Mouse (Mus musculus) heart, embryonic 12.5 days (tissue): Measurements from ENCODE around the gene Siae. TPM values are rescaled to one million over a fixed set of nuclear protein-coding genes. Genes with fewer than 3 reads are reported as not detected.

Experiments used
- ATAC-seq: fragments of 200-750 bp; cut with Nextera tagmentation; 2 replicates; pipeline ENCODE4 v1.8.0; 2017; ENCODE audit warnings: moderate TSS enrichment, moderate library complexity; ENCODE audit not compliant: insufficient number of reproducible peaks, low FRiP score
- H3K27ac ChIP-seq: fragments of 300-500 bp; sonication (generic); 2 replicates; pipeline ENCODE4 v1.5.1; 2016; ENCODE audit warnings: mild to moderate bottlenecking, moderate library complexity; ENCODE audit not compliant: poor library complexity, severe bottlenecking
- H3K27me3 ChIP-seq: fragments of 300-500 bp; sonication (generic); replicated peaks from 2 replicates; pipeline ENCODE4 v1.6.1; 2016; ENCODE audit warnings: mild to moderate bottlenecking, moderate library complexity
- H3K36me3 ChIP-seq: fragments of 300-500 bp; sonication (generic); 2 replicates; pipeline ENCODE4 v1.6.1; 2016; ENCODE audit warnings: mild to moderate bottlenecking, moderate library complexity
- H3K4me1 ChIP-seq: fragments of 300-500 bp; sonication (generic); replicated peaks from 2 replicates; pipeline ENCODE4 v1.6.1; 2016; ENCODE audit warnings: mild to moderate bottlenecking
- H3K4me2 ChIP-seq: fragments of 300-500 bp; sonication (generic); 2 replicates; pipeline ENCODE4 v1.6.1; 2016; ENCODE audit warnings: mild to moderate bottlenecking, moderate library complexity
- H3K4me3 ChIP-seq: fragments of 300-500 bp; sonication (generic); 2 replicates; pipeline ENCODE4 v1.5.1; 2016; ENCODE audit warnings: mild to moderate bottlenecking
- H3K9ac ChIP-seq: fragments of 300-500 bp; sonication (generic); 2 replicates; pipeline ENCODE4 v1.6.1; 2016; ENCODE audit warnings: mild to moderate bottlenecking, moderate library complexity
- H3K9me3 ChIP-seq: fragments of 300-500 bp; sonication (generic); replicated peaks from 2 replicates; pipeline ENCODE4 v1.6.1; 2016; ENCODE audit warnings: mild to moderate bottlenecking, moderate library complexity
- WGBS: fragments of 180-500 bp; shearing (Covaris S2); methylation state at CpG from one replicate; pipeline ENCODE4 v1.1.7; 2016; 5-methylcytosine and 5-hydroxymethylcytosine counted together
- polyA plus RNA-seq: library from polyadenylated mRNA; unstranded; fragments of >200 nt; fragmentation: Nextera tagmentation; extraction: Ambion mirVana; gene quantifications from 2 replicates; pipeline ENCODE4 v1.2.1, GENCODE M21; 2016

Siae gene
- 11.1 and 11.4 TPM in 2 replicates for polyA plus RNA-seq

GRCm38 (mm10) chr9:37554838-37555748 lies at the start of gene Siae:
Gene Siae (plus strand): TSS chr9:37555698.
- Histone ChIP-seq H3K4me2 (no peak within 1 kb of the TSS), H3K9me3 (no peaks in the 10 kb centered on the region), H3K4me1 (peaks cover 24% of the 10 kb centered on the region), H3K9ac (no peak within 1 kb of the TSS), H3K27ac (no peak within 1 kb of the TSS), H3K4me3 (no peak within 1 kb of the TSS), H3K27me3 (peaks cover 35% of the 10 kb centered on the region), H3K36me3 (no peaks in the 10 kb centered on the region)
- no peak for ATAC-seq
- 22% methylated on average over 7 of the region's 7 CpGs for WGBS

GRCm38 (mm10) chr9:37506023-37506422 lies 49.5 kb upstream of the Siae start:
- Histone ChIP-seq H3K9me3 (no peaks in the 10 kb centered on the region), H3K4me1 (no peaks in the 10 kb centered on the region), H3K27me3 (no peaks in the 10 kb centered on the region), H3K36me3 (no peaks in the 10 kb centered on the region), H3K4me3 (no peak overlapping the region), H3K4me2 (no peak overlapping the region), H3K27ac (no peak overlapping the region), H3K9ac (no peak overlapping the region)
- ATAC-seq = no peak
- 87% methylated on average over 1 of the region's 1 CpGs for WGBS

GRCm38 (mm10) chr9:37512097-37512496 lies 43.4 kb upstream of the Siae start:
- Histone ChIP-seq H3K27ac (no peak overlapping the region), H3K4me2 (no peak overlapping the region), H3K27me3 (no peaks in the 10 kb centered on the region), H3K4me1 (peaks cover 18% of the 10 kb centered on the region), H3K36me3 (no peaks in the 10 kb centered on the region), H3K9ac (no peak overlapping the region), H3K4me3 (no peak overlapping the region), H3K9me3 (no peaks in the 10 kb centered on the region)
- WGBS = 92% methylated on average over 2 of the region's 2 CpGs
- no peak for ATAC-seq

- H3K9ac ChIP-seq = no peak overlapping the region
- H3K4me3 ChIP-seq = no peak overlapping the region
- no peak for ATAC-seq
- no peaks in the 10 kb centered on the region for H3K9me3 ChIP-seq
- no peak overlapping the region for H3K27ac ChIP-seq
- H3K36me3 ChIP-seq = peaks cover 9% of the 10 kb centered on the region
- no peaks in the 10 kb centered on the region for H3K27me3 ChIP-seq
- H3K4me2 ChIP-seq = no peak overlapping the region
- 70% methylated on average over 3 of the region's 3 CpGs for WGBS
- peaks cover 18% of the 10 kb centered on the region for H3K4me1 ChIP-seq
Observed at GRCm38 (mm10) chr9:37514456-37514855, 41.0 kb upstream of the Siae start.

- peak; percentile 51; the same call in 1 of the 2 replicates for ATAC-seq
- Histone ChIP-seq H3K9ac (no peak overlapping the region), H3K4me1 (peaks cover 18% of the 10 kb centered on the region), H3K36me3 (peaks cover 30% of the 10 kb centered on the region), H3K27ac (no peak overlapping the region), H3K9me3 (no peaks in the 10 kb centered on the region), H3K4me2 (no peak overlapping the region), H3K27me3 (no peaks in the 10 kb centered on the region), H3K4me3 (no peak overlapping the region)
- WGBS = 47% methylated on average over 1 of the region's 1 CpGs
Observed at GRCm38 (mm10) chr9:37517467-37517866, 38.0 kb upstream of the Siae start.

GRCm38 (mm10) chr9:37518991-37519390 lies 36.5 kb upstream of the Siae start:
- Histone ChIP-seq H3K9ac (no peak overlapping the region), H3K27ac (no peak overlapping the region), H3K36me3 (peaks cover 41% of the 10 kb centered on the region), H3K27me3 (no peaks in the 10 kb centered on the region), H3K9me3 (no peaks in the 10 kb centered on the region), H3K4me2 (no peak overlapping the region), H3K4me1 (peaks cover 13% of the 10 kb centered on the region), H3K4me3 (no peak overlapping the region)
- ATAC-seq = no peak
- 88% methylated on average over 8 of the region's 8 CpGs for WGBS

GRCm38 (mm10) chr9:37519995-37520394 lies 35.5 kb upstream of the Siae start:
- no peak for ATAC-seq
- H3K27me3 ChIP-seq = no peaks in the 10 kb centered on the region
- peaks cover 41% of the 10 kb centered on the region for H3K36me3 ChIP-seq
- H3K27ac ChIP-seq = no peak overlapping the region
- H3K9me3 ChIP-seq = no peaks in the 10 kb centered on the region
- H3K9ac ChIP-seq = no peak overlapping the region
- no peak overlapping the region for H3K4me2 ChIP-seq
- no peak overlapping the region for H3K4me3 ChIP-seq
- peaks cover 6% of the 10 kb centered on the region for H3K4me1 ChIP-seq
- 84% methylated on average over 2 of the region's 2 CpGs for WGBS

- Histone ChIP-seq H3K4me2 (no peak overlapping the region), H3K4me3 (no peak overlapping the region), H3K27ac (no peak overlapping the region), H3K4me1 (peaks cover 31% of the 10 kb centered on the region), H3K36me3 (peaks cover 26% of the 10 kb centered on the region), H3K9ac (no peak overlapping the region), H3K27me3 (peaks cover 17% of the 10 kb centered on the region), H3K9me3 (no peaks in the 10 kb centered on the region)
- 66% methylated on average over 2 of the region's 2 CpGs for WGBS
- ATAC-seq = no peak
Observed at GRCm38 (mm10) chr9:37525461-37525860, 30.0 kb upstream of the Siae start.

- WGBS = 24% methylated on average over 21 of the region's 21 CpGs
- ATAC-seq = no peak
- Histone ChIP-seq H3K27ac (no peak overlapping the region), H3K4me2 (peak overlapping the region; percentile 86), H3K4me3 (peak overlapping the region; percentile 49), H3K27me3 (peaks cover 17% of the 10 kb centered on the region), H3K4me1 (peaks cover 38% of the 10 kb centered on the region), H3K9me3 (no peaks in the 10 kb centered on the region), H3K9ac (peak overlapping the region; percentile 73), H3K36me3 (peaks cover 18% of the 10 kb centered on the region)
Observed at GRCm38 (mm10) chr9:37526443-37527395, 28.8 kb upstream of the Siae start.

- Histone ChIP-seq H3K4me3 (peak within 1 kb of the TSS; percentile 49), H3K4me2 (peak within 1 kb of the TSS; percentile 86), H3K27me3 (peaks cover 17% of the 10 kb centered on the region), H3K36me3 (peaks cover 14% of the 10 kb centered on the region), H3K27ac (peak within 1 kb of the TSS; percentile 78), H3K9me3 (no peaks in the 10 kb centered on the region), H3K9ac (peak within 1 kb of the TSS; percentile 73), H3K4me1 (peaks cover 41% of the 10 kb centered on the region)
- WGBS = 3% methylated on average over 41 of the region's 41 CpGs
- peak; percentile 76 for ATAC-seq
Observed at GRCm38 (mm10) chr9:37527396-37528224, 27.9 kb upstream of the Siae start, which contains the start of gene Esam. Gene Esam (plus strand): TSS chr9:37528078.
